Mouse (Mus musculus) left cerebral cortex, postnatal 14 days (tissue): ENCODE measurements at regions not wholly inside any gene's neighbourhood (a gene's known extent, or its start where the extent isn't known, plus 50 kb on each side); places are given as distances from the start of the nearest gene placed in this dataset.

Source experiments
- DNase-seq, 2 experiments: peaks; one replicate each; pipeline ENCODE4 v3.0.0; 2021 to 2022; ENCODE audit warnings: low spot score in 2 of 2, mixed read lengths in 1 of 2
- intact Hi-C: fragments of 180-260 bp; cut with DNase I; formaldehyde crosslinking; loops from one replicate; pipeline ENCODE4 v1.15.1; 2025

GRCm38 (mm10) chrX:164878336-164878735 is 101.8 kb downstream of the Mospd2 start:
- DNase-seq, result peak in 1 of 2 experiments; percentile 4
- intact Hi-C loops, result no loop called here

DNA sequence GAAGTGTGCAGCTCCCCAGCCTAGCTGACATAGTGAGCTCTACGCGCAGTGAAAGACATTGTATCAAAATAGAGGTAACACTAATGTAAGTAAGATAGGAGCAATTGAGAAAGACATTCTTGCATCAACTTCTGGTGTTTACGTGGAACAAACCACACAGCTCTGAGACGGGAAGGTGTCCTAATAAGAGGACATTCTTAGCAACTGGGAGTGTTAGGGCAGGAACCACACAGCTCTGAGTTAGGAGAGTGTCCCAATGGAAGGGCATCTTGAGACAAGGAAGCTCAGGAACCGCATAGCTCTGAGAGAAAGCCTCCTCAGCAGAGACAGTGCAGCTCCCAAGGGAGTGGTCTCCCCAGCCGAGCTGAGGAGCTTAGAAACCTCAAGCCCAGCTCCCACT is 139.8 kb downstream of the Mospd2 start:
- intact Hi-C loops, result no loop called here
- no peak for DNase-seq

GRCm38 (mm10) chrX:164820906-164821305 is 159.3 kb downstream of the Mospd2 start:
- intact Hi-C loops, result no loop called here
- DNase-seq, result no peak

GRCm38 (mm10) chrX:164787293-164787692 is 192.9 kb downstream of the Mospd2 start:
- no peak for DNase-seq
- intact Hi-C loops, result no loop called here

DNA sequence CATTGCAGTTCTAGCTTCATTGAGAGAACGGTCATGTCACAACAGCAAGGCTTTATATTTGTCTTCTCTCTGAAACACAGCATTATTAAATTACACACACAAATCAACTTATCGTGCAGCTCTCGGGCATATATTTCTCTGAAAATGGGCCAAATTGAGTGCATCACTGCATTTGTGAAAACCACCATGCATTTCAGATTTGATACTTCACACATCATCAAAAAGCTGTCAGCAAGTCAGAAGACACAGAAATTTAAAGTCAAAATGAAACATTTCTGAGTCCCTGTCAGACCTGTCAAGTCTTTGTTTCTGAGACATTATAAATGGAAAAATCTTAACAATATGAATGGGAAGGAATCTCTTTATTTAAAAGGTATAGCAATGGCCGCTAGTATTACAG is 215.3 kb downstream of the Mospd2 start:
- intact Hi-C loops, result no loop called here
- no peak for DNase-seq

DNA sequence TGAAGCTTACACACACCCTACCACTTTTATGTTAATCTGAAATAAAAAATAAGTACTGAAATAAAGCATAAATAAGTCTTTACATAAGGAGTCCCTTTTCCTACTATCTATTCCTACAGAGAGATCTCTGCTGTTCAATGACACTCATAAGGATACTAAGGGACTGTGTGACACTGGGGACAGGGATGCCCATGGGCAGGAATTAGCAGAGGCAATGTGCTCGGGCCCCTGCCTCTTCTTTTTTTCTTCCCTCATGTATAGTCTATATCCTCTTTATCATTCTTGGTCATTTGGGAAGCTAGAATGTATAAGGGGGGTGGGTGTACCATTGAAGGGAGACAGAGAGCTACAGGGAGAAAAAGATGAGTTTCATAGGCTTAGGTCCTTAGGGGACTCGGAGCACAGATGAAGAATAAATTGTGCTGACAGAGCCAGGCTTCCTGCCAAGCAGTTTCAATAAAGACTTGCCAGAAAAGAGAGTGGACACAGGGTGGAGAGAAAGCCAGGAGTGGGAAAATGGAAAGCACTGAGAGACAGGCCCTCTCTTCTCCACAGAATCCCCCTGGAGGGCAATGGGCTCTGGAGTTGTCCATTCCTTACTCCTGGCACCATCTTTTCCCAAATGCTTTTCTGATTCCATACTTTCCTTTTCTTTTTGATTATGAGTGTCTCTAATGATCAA is 216.3 kb downstream of the Mospd2 start:
- DNase-seq, result peak; percentile 2 to 4
- intact Hi-C loops, result no loop called here

DNA sequence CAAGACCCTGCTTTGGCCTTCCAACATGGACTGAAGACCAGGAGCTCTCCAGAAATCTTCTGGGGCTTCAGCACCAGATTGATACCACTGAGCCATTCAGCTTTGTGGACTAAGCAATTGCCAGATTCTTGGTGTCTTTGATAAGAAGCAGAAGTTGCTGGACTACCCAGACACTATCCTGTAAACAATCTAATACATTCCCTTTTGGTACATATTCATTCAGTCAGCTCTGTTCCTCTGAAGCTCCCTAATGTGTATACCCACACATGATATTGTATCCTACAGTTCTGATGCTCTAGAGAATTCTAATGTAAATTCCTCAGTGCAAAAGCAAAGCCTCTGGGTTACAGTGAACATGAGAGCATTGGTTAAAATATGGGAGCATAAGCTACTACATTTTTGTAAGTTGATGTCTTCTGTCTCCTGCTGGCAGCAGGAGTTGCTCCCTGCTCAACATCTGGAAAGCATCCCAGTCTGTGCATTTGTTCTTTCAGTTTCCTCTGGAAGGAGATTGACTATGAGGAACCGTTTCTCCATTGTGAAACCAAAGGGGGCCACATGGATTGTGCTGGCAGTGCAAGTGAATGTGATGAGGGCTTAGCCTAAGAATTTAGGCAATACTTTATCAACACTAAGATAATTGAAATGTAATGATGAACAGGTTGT is 234.5 kb downstream of the Mospd2 start:
- intact Hi-C loops, result no loop called here

More for the DNA sequence above, 234.5 kb downstream of the Mospd2 start:
- DNase-seq, result no peak
